Mouse (Mus musculus) stomach, postnatal 0 days (tissue): ENCODE measurements around the gene Pkd1. TPM values are rescaled to one million over a fixed set of nuclear protein-coding genes. Genes with fewer than 3 reads are reported as not detected.

Source experiments
- ATAC-seq: fragments of 200-750 bp; cut with Nextera tagmentation; 2 replicates; pipeline ENCODE4 v1.8.0; 2017; ENCODE audit not compliant: low FRiP score, low TSS enrichment
- DNase-seq: peaks from one replicate; pipeline ENCODE4 v3.0.0-alpha.2; 2016; ENCODE audit warnings: low spot score
- H3K27ac ChIP-seq: fragments of 300-500 bp; sonication (generic); replicated peaks from 2 replicates; pipeline ENCODE4 v1.5.1; 2014; ENCODE audit warnings: mild to moderate bottlenecking, control low read depth
- H3K27me3 ChIP-seq: fragments of 300-500 bp; sonication (generic); 2 replicates; pipeline ENCODE4 v1.6.1; 2014; ENCODE audit warnings: low read length; ENCODE audit not compliant: control insufficient read depth, insufficient read depth
- H3K36me3 ChIP-seq: fragments of 300-500 bp; sonication (generic); 2 replicates; pipeline ENCODE4 v1.6.1; 2014; ENCODE audit warnings: low read length, mixed read lengths; ENCODE audit not compliant: control insufficient read depth, insufficient read depth
- H3K4me1 ChIP-seq: fragments of 300-500 bp; sonication (generic); replicated peaks from 2 replicates; pipeline ENCODE4 v1.6.1; 2014; ENCODE audit warnings: antibody characterized with exemption; ENCODE audit not compliant: control insufficient read depth, insufficient read depth
- H3K4me2 ChIP-seq: fragments of 300-500 bp; sonication (generic); replicated peaks from 2 replicates; pipeline ENCODE4 v1.6.1; 2014; ENCODE audit warnings: low read depth, mild to moderate bottlenecking, control low read depth, moderate library complexity
- H3K4me3 ChIP-seq: fragments of 300-500 bp; sonication (generic); 2 replicates; pipeline ENCODE4 v1.5.1; 2014; ENCODE audit warnings: low read depth, low read length, control low read depth
- H3K9ac ChIP-seq: fragments of 300-500 bp; sonication (generic); 2 replicates; pipeline ENCODE4 v1.6.1; 2014; ENCODE audit warnings: mild to moderate bottlenecking, low read length, control low read depth, mixed read lengths
- H3K9me3 ChIP-seq: fragments of 300-500 bp; sonication (generic); 2 replicates; pipeline ENCODE4 v1.6.1; 2016; ENCODE audit warnings: low read length; ENCODE audit not compliant: control insufficient read depth
- CTCF ChIP-seq: IDR thresholded peaks from 2 replicates; pipeline ENCODE4 v1.5.1; 2016; ENCODE audit warnings: antibody characterized with exemption, low read depth, mild to moderate bottlenecking, moderate library complexity
- EP300 ChIP-seq: optimal IDR thresholded peaks from 2 replicates; pipeline ENCODE3; 2016; ENCODE audit warnings: antibody characterized with exemption
- WGBS: fragments of 180-500 bp; shearing (Covaris S2); extraction: QIAGEN DNeasy Blood & Tissue Kit; methylation state at CpG from one replicate; pipeline ENCODE4 v1.1.7; 2014; 5-methylcytosine and 5-hydroxymethylcytosine counted together
- polyA plus RNA-seq: library from polyadenylated mRNA; unstranded; fragments of >200 nt; fragmentation: Nextera tagmentation; extraction: Ambion mirVana; gene quantifications from 2 replicates; pipeline ENCODE4 v1.2.1, GENCODE M21; 2015

Gene Pkd1
- polyA plus RNA-seq, 1 experiment from 2014 or later = 12.3 TPM

GRCm38 (mm10) chr17:24635694-24636093 lies 86.1 kb downstream of the Pkd1 start:
- no peak overlapping the region for H3K4me2 ChIP-seq
- WGBS = 95% methylated on average over 5 of the region's 5 CpGs
- H3K36me3 ChIP-seq = peaks cover 3% of the 10 kb centered on the region; the same call in 1 of the 2 replicates
- no peaks in the 10 kb centered on the region for H3K9me3 ChIP-seq
- H3K4me1 ChIP-seq = peaks cover 3% of the 10 kb centered on the region; the same call in 1 of the 2 replicates
- DNase-seq = no peak
- H3K27me3 ChIP-seq = no peaks in the 10 kb centered on the region
- no peak overlapping the region for H3K27ac ChIP-seq
- no peak overlapping the region for H3K9ac ChIP-seq
- ATAC-seq = no peak
- no peak overlapping the region for H3K4me3 ChIP-seq
- TF ChIP-seq EP300 = no peak
- TF ChIP-seq CTCF = no peak

GRCm38 (mm10) chr17:24636781-24637481 lies 87.3 kb downstream of the Pkd1 start:
- Histone ChIP-seq H3K27ac (no peak overlapping the region), H3K36me3 (peaks cover 3% of the 10 kb centered on the region; the same call in 1 of the 2 replicates), H3K9me3 (no peaks in the 10 kb centered on the region), H3K9ac (no peak overlapping the region), H3K27me3 (no peaks in the 10 kb centered on the region), H3K4me2 (no peak overlapping the region), H3K4me3 (no peak overlapping the region), H3K4me1 (peaks cover under 1% of the 10 kb centered on the region; the same call in 1 of the 2 replicates)
- 69% methylated on average over 5 of the region's 5 CpGs for WGBS
- no peak for TF ChIP-seq CTCF
- TF ChIP-seq EP300 = no peak
- DNase-seq = no peak
- ATAC-seq = no peak

- DNase-seq (no peak), ATAC-seq (no peak)
- Histone ChIP-seq H3K36me3 (peaks cover 3% of the 10 kb centered on the region; the same call in 1 of the 2 replicates), H3K9ac (no peak overlapping the region), H3K27ac (peak overlapping the region; percentile 40), H3K4me3 (no peak overlapping the region), H3K4me1 (no peaks in the 10 kb centered on the region; the same call in 1 of the 2 replicates), H3K4me2 (no peak overlapping the region), H3K27me3 (no peaks in the 10 kb centered on the region), H3K9me3 (no peaks in the 10 kb centered on the region)
- TF ChIP-seq EP300 (no peak), CTCF (no peak)
- WGBS = 82% methylated on average over 4 of the region's 4 CpGs
These were observed 88.6 kb downstream of the Pkd1 start for GRCm38 (mm10) chr17:24638214-24638613.

- H3K4me1 ChIP-seq = no peaks in the 10 kb centered on the region; the same call in 1 of the 2 replicates
- 44% methylated on average over 9 of the region's 9 CpGs for WGBS
- H3K36me3 ChIP-seq = peaks cover 3% of the 10 kb centered on the region; the same call in 1 of the 2 replicates
- H3K4me2 ChIP-seq = no peak overlapping the region
- no peaks in the 10 kb centered on the region for H3K27me3 ChIP-seq
- peak overlapping the region; percentile 78 for H3K27ac ChIP-seq
- H3K9me3 ChIP-seq = no peaks in the 10 kb centered on the region
- H3K4me3 ChIP-seq = no peak overlapping the region
- TF ChIP-seq EP300 (no peak), CTCF (no peak)
- H3K9ac ChIP-seq = no peak overlapping the region
- peak; percentile 77 for ATAC-seq
- no peak for DNase-seq
These were observed 89.2 kb downstream of the Pkd1 start for GRCm38 (mm10) chr17:24638840-24639239.

- H3K27me3 ChIP-seq = no peaks in the 10 kb centered on the region
- H3K4me3 ChIP-seq = no peak overlapping the region
- H3K36me3 ChIP-seq = peaks cover 3% of the 10 kb centered on the region; the same call in 1 of the 2 replicates
- DNase-seq = no peak
- ATAC-seq = peak; percentile 10; the same call in 1 of the 2 replicates
- no peak overlapping the region for H3K9ac ChIP-seq
- no peaks in the 10 kb centered on the region; the same call in 1 of the 2 replicates for H3K4me1 ChIP-seq
- H3K4me2 ChIP-seq = no peak overlapping the region
- TF ChIP-seq CTCF (no peak), EP300 (no peak)
- H3K27ac ChIP-seq = peak overlapping the region; percentile 78
- 52% methylated on average over 5 of the region's 5 CpGs for WGBS
- no peaks in the 10 kb centered on the region for H3K9me3 ChIP-seq
These were observed 89.9 kb downstream of the Pkd1 start for GRCm38 (mm10) chr17:24639571-24639988.

- WGBS = 88% methylated on average over 7 of the region's 7 CpGs
- Histone ChIP-seq H3K9ac (no peak overlapping the region), H3K4me1 (no peaks in the 10 kb centered on the region; the same call in 1 of the 2 replicates), H3K9me3 (no peaks in the 10 kb centered on the region), H3K27me3 (no peaks in the 10 kb centered on the region), H3K4me2 (no peak overlapping the region), H3K4me3 (no peak overlapping the region), H3K36me3 (peaks cover 3% of the 10 kb centered on the region; the same call in 1 of the 2 replicates), H3K27ac (peak overlapping the region; percentile 78)
- DNase-seq (no peak), ATAC-seq (no peak)
- TF ChIP-seq EP300 (no peak), CTCF (no peak)
These were observed 90.5 kb downstream of the Pkd1 start for GRCm38 (mm10) chr17:24640119-24640518.
